Mouse (Mus musculus): ENCODE results near the gene Hrh2.

DNA sequence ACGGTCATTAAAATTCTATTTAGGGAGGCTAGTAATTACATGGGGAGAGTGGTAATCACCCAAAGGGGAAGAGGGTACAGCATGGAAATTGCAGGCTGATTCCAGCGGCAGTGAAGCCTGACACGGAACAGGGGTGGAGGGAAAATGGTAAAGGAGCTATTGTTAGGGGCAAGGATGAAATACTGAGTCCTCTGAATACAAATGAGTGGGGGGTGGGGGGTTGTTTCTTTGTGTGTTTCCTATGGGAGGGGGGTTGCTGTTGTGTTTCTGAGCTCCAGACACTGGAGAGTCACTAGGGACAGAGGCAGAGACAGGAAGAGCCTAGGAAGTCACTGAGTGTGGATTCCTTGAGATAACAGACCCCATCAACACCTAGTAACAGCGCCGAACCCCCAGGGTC, 48.1 kb upstream of the Hrh2 start:
- TF ChIP-seq CTCF (IDR thresholded peaks at IDR 0.05; ENCODE audit: insufficient read depth, low read length), result no peak
- TF ChIP-seq POLR2A (IDR thresholded peaks at IDR 0.05; ENCODE audit: borderline replicate concordance, extremely low read depth, low read depth, low read length), result no peak

All from lung, adult 2 months (tissue).